ENCODE assay signal across 18 mouse cellular contexts in the genomic region with DNA sequence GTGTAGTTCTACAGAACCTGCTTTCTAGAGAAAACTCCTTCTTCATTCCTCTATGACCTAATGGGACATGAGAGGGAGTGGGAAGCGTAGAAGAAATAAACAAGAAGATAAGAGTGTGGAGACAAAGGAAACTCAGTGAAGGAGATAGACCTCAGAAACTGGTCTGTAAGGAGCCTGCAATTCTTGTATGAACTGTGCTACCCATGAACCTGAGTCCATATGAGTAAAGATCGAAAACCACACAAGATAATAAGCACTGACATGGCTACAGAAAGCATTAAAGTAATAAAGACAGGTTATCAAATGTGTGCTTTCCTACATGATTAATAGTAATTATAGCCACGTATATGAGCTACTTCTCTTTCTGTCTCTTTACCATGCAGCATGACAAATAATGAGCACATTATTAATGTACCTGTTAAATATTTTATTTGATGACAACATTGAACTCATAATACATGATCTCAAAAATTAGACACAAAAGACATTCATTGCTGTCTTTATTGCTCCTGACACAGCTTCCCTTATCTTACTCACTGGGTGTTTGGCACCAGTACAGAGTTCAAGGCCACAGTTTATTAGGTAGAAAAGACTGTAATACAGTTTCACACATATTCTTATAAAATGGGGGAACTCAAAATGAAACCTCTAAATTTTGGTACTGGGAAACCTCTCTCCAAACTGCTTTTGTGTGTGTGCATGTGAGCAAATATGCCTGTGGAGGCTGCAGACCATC.
"Had no signal": no experiment of that assay in that cellular context is flagged by ENCODE, and none has a peak within 500 bp of the region (broad histone marks: within the 10 kb centered on the region; RNA-seq: fewer than 3 reads in every experiment).

No protein-coding gene starts in this region.

- H3K4me2 ChIP-seq: lung, embryonic 14.5 days; midbrain, embryonic 13.5 days; stomach, embryonic 15.5 days had no signal

- H3K4me1 ChIP-seq: stomach, embryonic 15.5 days had no signal

- H3K9me3 ChIP-seq: megakaryocyte, embryonic 14.5 days; midbrain, embryonic 10.5 days; midbrain, embryonic 13.5 days; stomach, embryonic 15.5 days had no signal

- H3K9ac ChIP-seq: liver, embryonic 14.5 days; liver, postnatal 0 days; lung, embryonic 14.5 days; midbrain, embryonic 13.5 days; stomach, embryonic 15.5 days had no signal

- DNase-seq: kidney, adult 18-20 months; kidney, adult 9 months; kidney, postnatal 14 days; layer of hippocampus, adult 9-11 months; layer of hippocampus, postnatal 36 days; liver, postnatal 0 days; lung, embryonic 14.5 days; spleen, adult 18-20 months; thymus, postnatal 25 days had no signal

- H3K27ac ChIP-seq: layer of hippocampus, adult 2 months; left cerebral cortex, adult 2 months; liver, embryonic 14.5 days; midbrain, embryonic 10.5 days; midbrain, embryonic 13.5 days; stomach, embryonic 15.5 days had no signal

- ATAC-seq: liver, postnatal 0 days; lung, postnatal 0 days; midbrain, embryonic 13.5 days; midbrain, embryonic 16.5 days had no signal

- H3K36me3 ChIP-seq: midbrain, embryonic 10.5 days; midbrain, embryonic 13.5 days; stomach, embryonic 15.5 days had no signal

- H3K4me3 ChIP-seq: layer of hippocampus, adult 2 months; left cerebral cortex, adult 2 months; megakaryocyte, embryonic 14.5 days; midbrain, embryonic 10.5 days; midbrain, embryonic 13.5 days; stomach, embryonic 15.5 days had no signal

- H3K27me3 ChIP-seq: stomach, embryonic 15.5 days had no signal
